Mouse (Mus musculus): ENCODE measurements around the gene Ahnak2.
A peak's percentile ranks its signal among the peaks of the same experiment; 100 is the strongest.

Gene Ahnak2

GRCm38 (mm10) chr12:112757896-112758295 is 44.6 kb downstream of the Ahnak2 start:
- DNase-seq = no peak

DNA sequence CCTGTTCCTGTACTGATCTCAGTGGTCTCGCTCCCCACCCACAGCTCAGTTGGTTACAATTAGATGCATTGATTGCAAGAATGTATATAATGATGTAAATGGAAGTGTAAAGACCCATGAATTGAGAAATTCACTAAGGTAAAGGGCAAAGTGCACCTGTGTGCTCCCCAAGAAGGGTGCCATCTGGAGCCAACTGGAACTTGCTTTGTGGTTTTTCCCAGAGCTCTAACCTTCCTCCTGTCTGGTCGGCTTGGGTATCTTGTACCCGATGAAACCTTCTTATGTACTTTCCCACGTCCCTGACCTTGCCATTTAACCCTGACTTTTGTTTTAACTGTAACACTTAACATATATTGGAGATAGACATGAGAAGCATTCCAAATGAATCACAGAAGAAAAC is 46.6 kb downstream of the Ahnak2 start:
- DNase-seq = no peak

DNA sequence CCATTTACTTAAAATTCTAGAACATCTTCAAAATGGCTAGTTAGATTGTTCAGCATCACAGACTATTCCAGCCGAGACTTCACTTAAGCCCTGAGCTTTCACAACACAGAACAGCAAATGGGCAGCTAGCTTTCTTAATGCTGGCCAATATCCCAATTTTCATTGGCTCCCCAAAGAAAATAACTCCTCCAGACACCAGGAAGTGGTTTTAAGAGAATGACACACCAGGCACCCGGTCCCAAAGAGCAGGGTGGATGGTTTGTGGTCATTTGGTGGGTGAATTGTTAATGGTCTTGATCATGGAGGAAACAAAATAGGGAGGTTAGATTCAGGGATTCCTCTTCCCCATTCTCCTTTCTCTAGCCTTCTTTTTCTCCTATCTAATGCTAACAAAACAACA is 50.1 kb downstream of the Ahnak2 start:
- no peak for DNase-seq

DNA sequence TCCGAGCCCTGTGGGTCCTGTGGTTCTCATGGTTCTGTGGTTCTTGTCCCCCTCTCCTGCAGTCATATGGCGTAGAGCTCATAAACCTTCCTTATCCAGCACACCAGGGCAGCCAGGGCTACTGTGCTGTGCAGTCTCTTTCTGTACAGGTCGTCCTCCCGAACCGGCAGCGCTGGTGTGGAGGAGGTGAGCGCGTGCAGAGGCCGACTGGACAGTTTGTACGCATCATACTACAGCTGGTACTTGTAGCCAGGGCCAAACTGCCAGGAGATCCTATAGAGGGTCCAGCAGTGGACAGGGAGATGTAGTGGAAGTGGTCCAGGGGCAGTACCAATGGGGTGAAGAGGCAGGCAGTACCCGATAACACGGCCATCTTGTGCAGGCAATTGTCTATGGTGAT is 51.5 kb downstream of the Ahnak2 start:
- DNase-seq = no peak

- DNase-seq = no peak
These were observed 54.9 kb downstream of the Ahnak2 start for GRCm38 (mm10) chr12:112747606-112747970.

DNA sequence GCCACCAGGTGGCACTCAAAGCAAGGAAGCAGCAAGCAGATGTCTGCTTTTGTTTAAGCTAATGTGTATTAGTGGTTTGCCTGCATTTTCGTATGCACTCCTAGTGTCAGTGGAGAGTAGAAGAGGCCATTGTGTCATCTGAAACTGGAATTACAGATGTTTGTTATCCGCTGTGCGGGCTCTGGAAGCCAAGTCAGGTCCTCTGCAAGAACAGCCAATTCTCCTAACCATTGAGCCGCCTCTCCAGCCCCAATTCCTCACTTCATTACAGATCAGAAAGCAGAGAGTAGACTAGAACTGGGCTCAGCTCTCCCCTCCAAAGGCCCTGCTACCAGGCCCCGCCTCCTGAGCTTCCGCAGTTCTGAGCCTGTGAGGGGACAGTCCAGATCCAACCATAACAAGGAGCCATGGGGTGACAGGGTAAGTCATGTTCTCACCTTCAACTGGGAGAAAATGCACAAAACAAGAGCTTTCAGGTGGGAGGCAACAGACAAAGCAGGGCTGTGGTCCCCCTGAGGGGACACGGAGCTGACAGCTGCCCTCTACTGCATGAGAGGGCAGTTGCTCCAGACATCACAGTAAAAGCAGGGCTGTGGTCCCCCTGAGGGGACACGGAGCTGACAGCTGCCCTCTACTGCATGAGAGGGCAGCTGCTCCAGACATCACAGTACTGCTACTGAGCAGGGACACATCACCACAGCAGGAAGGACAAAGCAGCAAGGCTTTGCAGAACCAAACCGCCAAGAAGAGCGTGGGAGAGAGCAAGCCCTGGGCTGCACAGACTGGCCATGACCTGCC is 55.5 kb downstream of the Ahnak2 start:
- no peak for DNase-seq

DNA sequence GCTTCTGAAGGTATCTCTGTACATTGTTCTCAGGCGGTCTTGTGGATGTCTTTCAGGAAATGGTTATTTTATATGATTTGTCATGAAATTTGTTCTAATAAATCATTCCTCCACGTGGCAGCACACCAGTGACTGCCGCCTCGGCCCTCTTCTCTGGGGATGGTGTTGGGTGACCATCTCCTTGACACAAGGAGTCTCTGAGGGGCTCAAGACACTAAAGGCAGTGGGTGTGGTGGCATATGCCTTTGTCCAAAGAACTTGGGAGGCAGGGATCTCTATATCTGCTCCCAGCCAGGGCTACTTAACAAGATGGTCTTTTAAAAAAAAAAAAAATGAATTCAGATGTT is 56.0 kb downstream of the Ahnak2 start:
- DNase-seq = no peak

- no peak for DNase-seq
These were observed 56.7 kb downstream of the Ahnak2 start for GRCm38 (mm10) chr12:112745716-112746115.

DNA sequence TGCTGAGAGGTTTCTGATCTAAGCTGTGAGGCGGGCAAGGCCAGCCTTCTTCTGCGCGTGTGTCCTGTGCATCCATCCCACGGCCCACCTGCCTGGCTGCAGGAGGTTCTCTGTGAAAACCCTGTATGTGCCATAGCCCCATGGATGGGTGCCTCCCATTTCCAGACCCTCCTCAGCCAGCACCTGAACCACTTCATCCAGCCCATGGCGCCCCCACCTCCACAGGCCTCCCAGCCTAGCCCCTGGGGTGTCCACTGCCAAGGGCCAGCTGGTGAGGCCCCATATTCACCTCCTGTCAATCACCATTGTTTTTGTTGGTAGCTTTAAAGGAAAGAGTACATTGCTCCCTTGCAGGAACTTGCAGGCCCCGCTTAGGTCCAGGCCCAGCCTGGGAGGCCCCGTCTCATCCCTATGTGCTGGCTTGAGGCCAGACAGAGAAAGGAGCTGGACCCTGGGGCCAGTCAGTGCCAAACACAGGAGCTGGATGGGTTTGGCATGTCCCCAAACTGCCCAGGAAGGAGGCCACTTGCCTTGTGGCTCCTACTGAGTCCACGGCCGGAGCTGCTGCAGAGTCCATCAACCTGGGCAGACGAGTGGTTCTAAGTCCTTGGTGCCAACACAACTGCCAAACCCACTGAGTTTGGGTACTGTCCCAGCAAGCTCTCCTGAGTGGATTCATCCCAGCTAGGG is 57.4 kb downstream of the Ahnak2 start:
- DNase-seq = no peak

GRCm38 (mm10) chr12:112744211-112744610 is 58.2 kb downstream of the Ahnak2 start:
- no peak for DNase-seq

DNA sequence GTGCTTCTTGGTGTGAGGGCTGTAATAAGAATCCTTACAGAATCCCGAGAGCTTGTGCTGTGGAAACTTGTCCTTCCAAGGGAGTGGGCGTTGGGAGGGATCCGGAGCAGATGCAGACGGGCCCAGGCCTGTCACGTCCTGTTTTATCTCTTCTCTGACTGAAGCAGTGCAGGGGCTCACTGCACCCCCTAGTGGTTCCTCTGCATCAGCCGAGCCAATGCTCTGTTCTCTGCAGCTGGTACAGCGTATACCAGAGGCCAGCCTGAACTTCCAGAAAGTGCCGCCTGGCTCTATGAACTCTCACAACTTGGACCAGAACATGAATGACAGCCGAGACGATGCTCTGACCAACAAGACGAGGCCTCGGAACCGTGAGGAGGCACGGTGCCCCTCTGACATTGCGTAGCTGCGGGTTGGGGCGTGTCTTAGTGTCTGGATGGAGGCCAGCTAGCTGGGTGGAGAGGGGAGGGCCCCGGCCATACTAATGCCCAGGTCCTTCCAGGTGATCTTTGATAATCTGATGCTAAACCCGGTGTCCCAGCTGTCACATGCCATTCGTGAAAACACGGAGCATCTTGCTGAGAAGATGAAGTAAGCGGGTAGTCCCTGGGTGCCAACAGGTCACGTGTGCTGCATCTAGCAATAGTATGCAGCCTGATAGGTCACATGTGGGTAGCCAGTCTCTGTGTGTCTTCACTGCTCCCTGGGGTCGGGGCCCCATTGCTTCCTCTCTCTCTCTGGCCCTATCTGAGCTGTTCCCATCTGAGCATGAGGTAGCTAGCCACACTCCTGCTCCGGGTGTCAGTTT is 59.1 kb downstream of the Ahnak2 start:
- peak; percentile 72 for DNase-seq

DNA sequence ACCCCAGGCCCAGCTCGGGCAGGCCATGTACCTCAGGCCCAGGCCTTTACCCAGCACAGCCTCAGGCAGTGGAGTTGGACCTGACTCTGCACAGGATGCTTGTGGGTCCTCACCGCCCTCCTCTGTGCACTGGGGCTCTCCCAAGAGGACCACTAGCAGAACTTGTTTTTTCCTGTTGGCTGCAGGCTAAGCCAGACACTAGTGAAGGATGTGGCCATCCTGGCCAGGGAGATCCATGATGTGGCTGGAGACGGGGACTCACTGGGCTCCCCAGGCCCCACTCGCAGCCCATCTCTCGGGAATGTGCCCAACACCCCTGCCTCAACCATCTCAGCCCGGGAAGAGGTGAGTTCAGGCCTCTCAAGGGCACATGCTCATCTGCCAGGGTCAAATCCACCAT is 59.7 kb downstream of the Ahnak2 start:
- DNase-seq = no peak

GRCm38 (mm10) chr12:112739023-112739568 is 63.4 kb downstream of the Ahnak2 start:
- no peak for DNase-seq

- DNase-seq = no peak
These were observed 64.0 kb downstream of the Ahnak2 start for GRCm38 (mm10) chr12:112738281-112739022.

DNA sequence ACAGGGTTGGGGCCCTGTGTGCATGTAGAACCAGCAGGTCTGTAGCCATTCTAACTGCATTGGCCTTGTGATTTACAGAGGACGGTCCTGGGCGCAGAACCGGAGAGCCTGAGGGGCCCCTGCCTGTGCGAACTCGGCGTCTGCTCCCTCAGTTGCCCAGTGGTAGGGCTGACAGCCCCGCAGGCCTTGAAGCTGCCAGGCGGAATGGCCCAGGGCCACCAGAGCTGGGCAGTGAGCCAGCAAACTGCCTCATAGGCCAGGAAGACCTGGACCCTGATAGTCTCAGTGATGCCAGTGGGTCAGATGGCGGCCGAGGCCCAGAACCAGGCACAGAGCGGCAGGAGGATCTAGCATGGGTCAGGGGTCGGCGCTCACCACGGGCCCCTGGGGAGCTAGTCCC is 64.7 kb downstream of the Ahnak2 start:
- no peak for DNase-seq

DNA sequence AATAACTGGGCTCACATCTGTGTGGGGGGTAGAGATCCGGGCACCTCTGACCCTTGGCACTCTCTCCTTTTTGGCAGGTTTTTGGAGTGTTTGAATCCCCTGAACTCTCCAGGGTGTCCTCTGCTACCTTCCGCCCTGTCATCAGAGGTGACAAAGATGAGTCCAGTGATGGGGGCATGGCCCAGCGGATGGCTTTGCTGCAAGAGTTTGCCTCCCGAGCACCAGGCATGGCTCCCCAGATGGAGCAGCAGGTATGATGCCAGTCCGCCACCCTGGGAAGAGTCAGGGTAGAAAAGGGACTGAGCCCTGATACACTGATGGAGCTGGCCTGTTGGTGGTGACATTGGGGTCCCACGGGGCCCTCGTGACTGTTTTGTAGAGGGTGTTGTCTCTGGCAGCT is 65.4 kb downstream of the Ahnak2 start:
- DNase-seq = no peak

- no peak for DNase-seq
These were observed 65.9 kb downstream of the Ahnak2 start for GRCm38 (mm10) chr12:112736636-112736925.

GRCm38 (mm10) chr12:112735896-112736635 is 66.4 kb downstream of the Ahnak2 start:
- DNase-seq = no peak

DNA sequence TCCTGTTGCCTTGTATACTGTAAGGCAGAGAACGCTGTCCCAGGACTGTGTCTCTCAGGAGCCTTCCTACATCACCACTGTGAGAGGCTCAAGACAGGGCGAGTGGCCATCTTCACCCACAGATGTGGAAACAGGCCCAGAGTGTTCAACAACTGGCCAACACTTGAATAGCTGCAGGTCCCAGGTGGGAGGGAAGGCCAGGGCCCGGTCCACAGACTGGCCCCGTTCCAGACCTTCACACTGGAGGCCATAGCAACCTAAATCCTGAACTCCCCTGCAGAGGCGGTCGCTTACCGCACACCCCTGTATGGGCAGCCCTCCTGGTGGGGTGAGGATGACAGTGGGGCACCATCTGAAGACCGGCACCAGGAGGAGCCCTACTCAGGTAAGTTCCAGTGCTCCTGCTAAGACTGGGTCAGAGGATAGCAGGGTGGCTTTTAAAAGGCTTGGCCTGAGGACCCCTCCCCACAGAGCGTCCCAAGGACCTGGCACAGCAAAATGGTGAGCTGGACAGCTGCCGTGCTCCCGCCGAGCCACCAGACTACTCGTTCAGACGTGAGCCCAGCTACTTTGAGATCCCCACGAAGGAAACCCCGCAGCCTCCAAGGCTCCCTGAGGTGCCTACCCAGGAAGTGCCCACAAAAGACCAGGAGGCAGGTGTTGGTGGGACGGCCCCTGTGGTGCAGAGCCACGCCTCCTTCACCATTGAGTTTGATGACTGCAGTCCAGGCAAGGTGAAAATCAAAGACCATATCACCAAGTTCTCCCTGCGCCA is 67.4 kb downstream of the Ahnak2 start:
- DNase-seq = no peak

DNA sequence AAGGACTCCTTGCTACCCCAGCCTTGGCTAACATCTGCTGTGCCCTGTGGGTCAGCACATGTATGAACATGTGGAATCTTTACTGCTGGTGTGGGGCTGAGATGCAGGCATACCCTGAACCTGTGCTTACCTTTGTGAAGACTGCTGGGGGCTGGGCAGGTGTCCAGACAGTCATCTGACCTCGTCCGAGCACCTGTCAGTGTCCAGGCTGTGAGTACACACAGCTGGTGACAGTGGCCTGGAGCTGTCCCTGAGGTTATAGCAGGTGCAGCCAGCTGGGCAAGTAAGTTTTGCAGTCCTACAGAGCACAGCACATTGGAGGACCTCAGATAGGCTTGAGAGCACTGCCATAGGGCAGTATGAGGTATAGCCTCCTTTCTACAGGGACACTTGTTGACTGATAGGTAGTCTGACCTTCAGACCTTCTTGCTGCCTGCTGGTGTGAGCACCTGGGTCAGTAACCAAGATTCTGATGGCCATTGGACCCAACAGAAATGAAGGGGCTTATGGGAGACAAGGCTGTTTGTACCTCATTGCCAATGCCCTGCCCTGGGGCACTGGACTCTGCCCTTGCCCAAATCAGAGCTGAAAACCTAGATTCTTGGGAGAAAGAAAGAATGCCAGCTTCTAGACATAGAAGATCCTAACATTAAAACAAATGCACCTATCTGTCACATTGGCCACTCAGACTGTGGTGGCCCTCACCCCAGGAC is 68.2 kb downstream of the Ahnak2 start:
- DNase-seq = no peak

- DNase-seq = no peak
These were observed 69.9 kb downstream of the Ahnak2 start for GRCm38 (mm10) chr12:112732591-112732990.

All from liver (tissue).